Mouse (Mus musculus): ENCODE measurements around the gene Foxn3.
A peak's percentile ranks its signal among the peaks of the same experiment; 100 is the strongest.

Foxn3 gene

DNA sequence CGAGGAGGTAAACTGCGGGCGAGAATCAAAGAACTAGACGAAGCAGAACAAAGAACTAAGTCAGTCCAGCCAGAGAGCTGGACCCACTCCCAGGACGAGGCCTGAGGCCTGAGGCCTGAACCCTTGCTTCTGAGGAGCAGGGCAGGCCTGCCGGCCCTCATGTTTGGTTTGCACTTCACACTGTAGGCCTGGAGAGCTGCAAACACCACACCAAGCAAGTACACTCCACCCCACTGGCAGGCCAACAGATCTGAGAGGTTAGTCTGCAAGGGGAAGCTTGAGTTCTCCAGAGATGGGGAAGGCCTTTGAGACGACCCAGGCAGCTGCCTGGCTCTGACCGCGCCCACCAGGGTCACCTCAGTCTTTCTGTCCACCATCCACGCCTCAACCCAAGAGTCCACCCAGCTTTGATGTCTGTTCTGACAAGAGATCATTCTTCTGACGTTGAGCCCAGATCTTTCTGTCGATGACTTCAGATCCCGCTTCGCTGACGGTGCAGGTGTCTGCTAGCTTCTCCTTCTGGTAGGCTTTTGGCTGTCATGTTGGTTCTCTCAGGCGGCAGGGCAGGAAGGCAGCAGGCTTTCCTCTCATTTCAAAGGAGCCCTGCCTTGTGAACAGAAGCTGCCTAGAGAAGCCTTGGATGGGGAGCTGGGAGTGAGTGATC is 231.1 kb downstream of the Foxn3 start:
- no peak for DNase-seq (ENCODE audit: low read depth, low spot score)

- DNase-seq (ENCODE audit: low read depth, low spot score): no peak
These were observed 231.9 kb downstream of the Foxn3 start for GRCm38 (mm10) chr12:99331341-99331947.

DNA sequence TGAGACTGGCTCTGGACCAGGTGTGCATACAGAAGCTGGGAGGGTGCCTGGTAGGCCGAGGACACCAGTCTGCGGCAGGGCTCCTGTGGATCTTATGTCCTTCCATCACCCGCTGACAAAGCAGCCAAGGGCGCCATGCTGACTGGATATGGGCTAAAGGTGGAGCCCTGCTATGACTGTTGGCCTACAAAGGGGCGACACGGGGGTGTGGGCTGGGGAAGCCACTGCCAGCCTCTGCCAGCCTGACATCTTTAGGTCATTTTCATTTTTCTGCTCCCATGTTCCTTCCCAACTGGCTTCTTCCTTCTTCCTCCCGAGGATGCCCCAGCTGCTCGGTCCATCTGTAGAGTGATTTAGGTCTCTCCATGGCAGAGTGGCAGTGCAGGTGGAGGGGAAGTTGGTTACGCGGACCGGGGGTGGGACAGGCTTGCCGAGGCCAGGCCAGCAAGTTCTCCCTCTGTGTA is 232.5 kb downstream of the Foxn3 start:
- DNase-seq (ENCODE audit: low read depth, low spot score): no peak

- peak; percentile 56 for DNase-seq (ENCODE audit: low read depth, low spot score)
These were observed 233.8 kb downstream of the Foxn3 start for GRCm38 (mm10) chr12:99329301-99330257.

- no peak for DNase-seq (ENCODE audit: low read depth, low spot score)
These were observed 237.2 kb downstream of the Foxn3 start for GRCm38 (mm10) chr12:99326157-99326556.

DNA sequence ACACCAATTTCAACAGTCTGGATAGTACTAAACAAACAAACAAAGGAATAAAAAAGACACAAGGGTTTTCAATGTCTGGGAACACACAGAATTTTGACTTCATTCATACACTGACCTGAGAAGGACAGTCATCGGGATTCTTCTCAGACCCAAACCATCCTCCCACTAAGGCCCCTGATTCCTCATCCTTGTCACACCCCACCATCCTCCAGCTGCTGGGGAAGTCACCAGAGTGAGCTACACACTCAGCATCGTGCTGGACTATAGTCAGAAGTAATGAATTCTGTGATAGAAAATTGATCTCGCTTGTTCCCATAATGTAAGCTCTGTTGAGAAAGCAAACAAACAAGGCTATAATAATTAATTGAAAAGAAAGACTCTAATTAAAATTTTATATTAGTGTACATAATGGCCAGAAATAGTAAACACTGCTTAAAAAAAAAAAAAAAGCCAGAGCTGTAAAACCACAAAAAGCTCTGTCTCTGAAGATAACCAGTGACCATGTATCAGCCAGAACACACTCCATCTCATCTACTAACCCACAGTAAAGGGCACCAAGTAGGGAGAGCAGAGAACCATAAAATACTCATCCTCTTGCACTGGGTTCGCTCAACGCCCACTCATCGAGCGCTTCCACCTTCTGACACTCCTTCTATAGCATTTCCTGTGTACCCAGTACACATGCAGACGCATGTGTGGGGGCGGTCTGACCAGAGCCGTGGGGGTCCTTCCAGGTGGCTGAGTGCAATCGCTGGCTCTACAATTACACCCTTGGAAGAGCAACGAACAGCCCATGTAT is 241.6 kb downstream of the Foxn3 start:
- no peak for DNase-seq (ENCODE audit: low read depth, low spot score)

DNA sequence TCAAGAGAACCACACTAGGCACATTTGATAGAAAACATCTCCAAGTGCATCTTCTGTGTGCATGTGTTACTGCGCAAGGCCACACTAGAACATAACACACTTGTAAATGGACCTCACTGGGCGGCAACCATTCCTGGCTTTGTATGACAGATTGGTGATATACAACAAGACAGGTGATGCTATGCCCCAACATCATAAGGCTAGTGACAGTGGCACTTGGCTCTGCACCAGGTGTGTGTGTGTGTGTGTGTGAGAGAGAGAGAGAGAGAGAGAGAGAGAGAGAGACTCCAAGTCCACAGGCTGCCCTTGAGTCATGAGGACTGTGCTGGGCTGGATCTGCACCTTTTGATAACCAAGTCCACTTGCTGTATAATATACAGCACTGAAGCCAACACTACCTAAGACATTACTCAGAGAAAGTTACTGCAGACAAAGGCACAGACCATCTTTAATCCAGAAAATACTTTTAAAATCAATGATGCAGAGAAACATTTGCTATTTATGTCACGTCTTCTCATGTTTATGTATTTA is 242.4 kb downstream of the Foxn3 start:
- DNase-seq (ENCODE audit: low read depth, low spot score): no peak

DNA sequence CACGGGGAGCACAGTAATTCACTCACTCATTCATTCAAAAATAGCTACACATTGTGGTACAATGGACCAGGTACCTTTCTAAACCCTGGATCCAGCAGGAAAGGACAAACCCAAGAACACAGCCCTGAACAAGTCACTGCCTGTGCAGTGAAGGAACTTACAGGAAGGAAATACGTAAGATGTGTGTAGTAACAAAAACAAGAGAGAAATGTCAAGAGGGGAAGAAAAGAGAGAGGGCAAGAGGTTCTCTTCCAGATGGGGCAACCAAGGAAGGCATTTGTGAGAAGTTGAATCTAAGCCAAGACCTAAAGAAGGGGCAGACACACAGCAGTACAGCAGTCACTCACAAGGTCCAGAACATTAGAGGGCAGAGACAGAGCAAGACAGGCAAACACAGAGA is 243.5 kb downstream of the Foxn3 start:
- DNase-seq (ENCODE audit: low read depth, low spot score): no peak

DNA sequence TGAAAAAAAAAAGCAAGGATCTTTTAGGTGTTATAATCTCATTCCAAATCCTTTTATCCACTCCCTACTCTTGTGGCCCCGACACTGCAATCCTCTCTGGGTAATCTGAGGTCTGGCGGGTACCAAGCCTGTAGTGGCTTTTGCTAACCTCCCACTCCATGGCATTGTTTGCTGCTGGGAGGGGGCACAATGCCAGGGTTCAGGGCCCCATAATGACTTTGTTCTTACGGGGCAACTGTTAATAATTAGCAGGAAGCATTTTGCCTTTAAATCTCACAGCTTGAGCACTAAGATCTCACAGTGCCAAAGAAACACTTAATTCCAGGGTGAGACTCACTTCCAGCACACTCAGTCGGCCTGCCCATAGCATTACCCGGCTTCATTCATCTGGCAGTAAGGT is 244.2 kb downstream of the Foxn3 start:
- DNase-seq (ENCODE audit: low read depth, low spot score): no peak

DNA sequence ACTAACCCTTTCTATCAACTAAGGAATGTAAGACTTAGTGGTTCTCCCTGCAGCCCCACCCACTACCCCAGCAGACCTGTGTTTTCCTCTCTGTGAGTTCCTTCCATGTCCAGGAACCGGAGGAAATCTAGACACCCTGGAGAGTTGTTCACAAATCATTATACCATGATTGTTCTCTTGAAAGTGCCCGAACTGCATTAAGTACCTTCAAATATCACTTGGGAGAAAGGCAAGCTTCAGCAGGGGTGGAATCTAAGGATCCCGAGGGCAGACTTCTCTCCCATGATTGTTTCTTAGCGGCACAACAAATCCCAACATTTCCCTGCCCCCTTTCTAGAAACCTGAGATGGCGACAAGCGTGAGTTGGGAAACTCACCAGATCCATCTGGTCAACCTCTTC is 247.5 kb downstream of the Foxn3 start:
- DNase-seq (ENCODE audit: low read depth, low spot score): no peak

DNA sequence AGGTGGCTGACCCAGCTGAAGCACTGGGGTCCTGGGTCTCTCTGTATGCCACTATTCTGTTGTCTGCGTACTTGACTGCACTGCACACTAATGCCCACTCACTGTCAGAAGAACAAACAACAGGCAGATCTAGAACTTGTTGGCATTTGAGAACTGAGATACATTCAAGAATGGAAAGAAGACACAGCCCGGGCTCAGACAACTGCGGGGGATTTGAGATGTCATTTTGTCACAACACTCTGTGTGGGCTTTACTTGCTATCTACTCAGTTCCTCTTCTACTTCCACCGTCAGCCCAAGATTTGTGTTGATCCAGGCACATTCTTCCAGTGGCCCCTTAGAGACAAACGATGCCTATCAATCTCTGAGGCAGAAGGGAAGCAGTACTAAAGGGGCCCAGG is 248.6 kb downstream of the Foxn3 start:
- DNase-seq (ENCODE audit: low read depth, low spot score): no peak

DNA sequence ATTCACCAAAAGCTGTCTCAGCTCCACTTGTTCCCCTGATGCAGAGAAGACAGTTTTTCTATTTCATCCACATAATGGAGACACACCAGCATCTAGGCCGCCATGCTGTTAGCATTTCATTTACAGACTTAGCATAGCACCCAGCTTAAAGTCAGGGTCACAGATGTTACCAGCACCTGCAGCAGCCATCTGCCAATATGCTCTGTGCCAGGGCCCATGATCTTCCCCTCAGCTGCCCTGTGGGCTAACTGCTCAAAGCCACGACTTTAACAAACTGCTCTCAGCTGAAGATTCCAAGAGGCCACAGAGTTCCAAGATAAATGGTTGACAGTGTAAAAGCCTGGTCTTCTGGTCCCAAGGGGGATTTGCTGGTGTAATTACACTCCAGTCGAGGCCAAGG is 252.1 kb downstream of the Foxn3 start:
- no peak for DNase-seq (ENCODE audit: low read depth, low spot score)

DNA sequence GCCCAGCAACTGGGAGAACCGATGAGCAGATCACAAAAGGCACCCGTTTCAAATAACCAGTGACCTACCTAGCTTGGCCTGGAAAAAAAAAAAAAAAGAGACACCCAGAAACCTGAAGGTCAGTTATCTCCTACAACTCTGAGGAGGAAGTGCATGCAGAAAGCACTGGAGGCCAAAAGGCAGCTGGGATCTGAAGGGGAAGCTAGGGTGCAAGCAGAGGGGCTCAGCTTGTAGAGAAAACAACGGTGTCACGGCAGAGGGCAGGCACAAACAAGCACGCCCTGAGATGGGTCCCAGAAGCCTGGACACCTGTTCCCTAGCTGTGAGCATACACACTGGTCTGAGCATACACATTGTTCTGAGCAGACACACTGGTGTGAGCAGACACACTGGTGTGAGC is 253.4 kb downstream of the Foxn3 start:
- DNase-seq (ENCODE audit: low read depth, low spot score): no peak

- peak; percentile 60 for DNase-seq (ENCODE audit: low read depth, low spot score)
These were observed 254.8 kb downstream of the Foxn3 start for GRCm38 (mm10) chr12:99308541-99309089.

DNA sequence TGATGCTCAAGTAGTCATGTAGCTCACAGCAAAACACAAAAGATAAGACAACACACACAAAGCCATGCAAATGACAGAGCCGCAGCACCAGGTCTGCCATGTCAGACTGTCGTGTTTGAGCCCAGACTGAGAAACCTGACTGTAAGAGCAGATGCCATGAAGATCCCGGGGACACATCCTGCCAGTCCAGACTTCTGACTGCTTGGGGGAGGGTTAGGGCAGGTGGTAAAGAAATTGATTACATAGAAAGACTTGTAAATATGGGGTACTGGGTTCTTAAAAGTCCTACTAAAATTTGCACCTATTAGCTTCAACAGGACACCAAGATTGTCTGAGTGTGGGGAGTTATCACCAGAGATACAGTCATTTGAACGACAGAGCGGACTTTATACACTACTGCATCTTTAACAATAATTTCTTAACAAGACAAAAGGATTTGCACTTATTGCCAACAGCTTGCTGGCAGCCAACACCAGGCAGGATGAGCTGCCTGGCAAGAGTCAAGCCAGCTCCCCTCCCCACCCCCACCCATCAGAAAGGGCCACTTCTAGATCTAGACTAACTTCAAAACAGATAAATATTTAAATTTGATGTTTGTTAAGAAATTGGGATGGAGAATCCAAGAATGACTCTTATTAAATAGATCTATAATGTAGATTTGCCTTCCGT is 256.7 kb downstream of the Foxn3 start:
- no peak for DNase-seq (ENCODE audit: low read depth, low spot score)

DNA sequence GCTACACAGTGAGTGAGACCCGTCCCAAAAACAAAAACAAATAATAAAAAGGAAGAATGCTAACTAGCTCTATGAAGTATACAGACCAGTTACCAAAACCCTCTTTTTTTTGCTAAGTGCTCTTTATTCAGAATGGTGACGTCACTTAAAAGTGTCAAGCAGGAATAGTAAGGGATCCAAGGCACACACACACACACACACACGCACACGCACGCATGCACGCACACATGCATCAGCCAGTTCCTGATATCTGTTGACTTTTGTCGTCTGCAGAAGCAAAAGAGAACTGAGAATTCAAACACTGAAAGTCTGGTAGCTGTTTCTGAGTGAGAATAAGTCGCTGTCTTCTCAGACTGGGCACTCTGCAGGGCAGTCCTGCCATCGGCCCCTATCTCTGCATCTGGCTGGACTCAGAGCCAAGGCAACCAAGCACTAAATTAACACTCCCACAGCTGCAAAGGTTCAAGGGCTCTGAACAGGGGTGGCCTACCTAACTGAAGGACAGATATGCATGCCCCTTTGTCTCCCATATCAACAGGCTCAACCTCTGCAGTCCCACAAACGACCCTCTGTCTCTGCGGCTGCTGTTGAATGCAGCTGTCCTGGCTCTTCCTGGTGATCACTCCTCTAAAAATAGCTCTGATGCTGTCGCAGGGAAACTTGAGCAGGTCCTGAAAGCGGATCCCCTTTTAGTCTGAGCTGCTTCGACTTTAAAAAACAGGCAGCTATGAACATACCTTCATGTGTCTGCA is 257.4 kb downstream of the Foxn3 start:
- no peak for DNase-seq (ENCODE audit: low read depth, low spot score)

DNA sequence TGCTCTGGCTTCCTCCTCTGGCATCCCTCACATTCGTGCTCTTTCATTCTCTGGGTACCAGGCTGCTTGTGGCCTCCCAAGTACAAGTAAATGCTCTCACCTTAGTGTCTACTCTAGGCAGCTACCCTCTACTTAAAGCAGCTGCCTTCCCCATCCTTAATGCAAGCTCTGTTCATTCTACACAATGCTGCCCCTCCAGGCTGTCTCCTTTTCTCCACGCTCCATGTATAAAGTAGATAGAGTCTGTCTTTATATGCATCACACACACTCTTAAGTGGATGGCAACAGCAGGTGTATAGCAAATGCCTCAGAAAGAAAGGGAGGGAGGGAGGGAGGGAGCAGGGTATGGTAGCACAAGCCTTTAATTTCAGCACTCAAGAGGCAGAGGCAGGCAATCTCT is 258.1 kb downstream of the Foxn3 start:
- no peak for DNase-seq (ENCODE audit: low read depth, low spot score)

DNA sequence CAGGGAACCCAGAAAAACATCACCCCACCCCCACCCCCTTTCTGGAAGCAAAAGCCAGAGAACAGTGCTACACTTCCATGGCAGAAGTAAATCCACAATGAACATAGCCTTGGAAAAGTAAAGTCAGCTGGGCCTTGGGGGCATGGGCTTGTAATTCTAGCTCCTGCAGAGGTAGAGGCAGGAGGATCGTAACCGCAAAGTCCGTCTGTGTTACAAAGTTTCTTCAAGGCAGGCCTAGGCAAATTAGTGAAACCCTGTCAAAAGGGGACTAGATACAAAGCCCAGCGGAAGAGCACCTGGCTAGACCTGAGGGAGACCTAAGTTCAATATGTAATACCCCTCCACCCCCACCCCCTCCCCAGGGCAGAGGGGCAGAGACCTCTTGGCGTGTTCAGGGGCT is 259.3 kb downstream of the Foxn3 start:
- DNase-seq (ENCODE audit: low read depth, low spot score): no peak

DNA sequence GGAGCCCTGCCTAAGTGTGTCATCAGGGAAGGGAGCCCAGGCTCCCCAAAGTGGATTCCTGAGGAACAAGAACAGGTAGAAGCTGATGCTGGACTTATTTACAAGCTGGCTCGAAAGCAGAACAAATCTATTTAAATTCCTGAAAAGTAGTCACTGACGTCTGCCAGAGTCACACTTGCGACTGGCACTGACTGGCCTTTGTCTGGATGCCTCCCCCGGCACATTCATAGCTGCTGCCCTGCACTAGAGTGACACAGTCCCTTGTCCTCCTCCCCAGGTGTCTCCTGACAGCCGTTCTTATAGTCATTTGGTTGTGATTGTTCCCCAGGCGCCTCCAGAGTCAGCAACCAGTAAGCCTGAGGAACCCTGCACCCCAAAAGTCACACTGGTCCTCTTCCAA is 259.8 kb downstream of the Foxn3 start:
- no peak for DNase-seq (ENCODE audit: low read depth, low spot score)

DNA sequence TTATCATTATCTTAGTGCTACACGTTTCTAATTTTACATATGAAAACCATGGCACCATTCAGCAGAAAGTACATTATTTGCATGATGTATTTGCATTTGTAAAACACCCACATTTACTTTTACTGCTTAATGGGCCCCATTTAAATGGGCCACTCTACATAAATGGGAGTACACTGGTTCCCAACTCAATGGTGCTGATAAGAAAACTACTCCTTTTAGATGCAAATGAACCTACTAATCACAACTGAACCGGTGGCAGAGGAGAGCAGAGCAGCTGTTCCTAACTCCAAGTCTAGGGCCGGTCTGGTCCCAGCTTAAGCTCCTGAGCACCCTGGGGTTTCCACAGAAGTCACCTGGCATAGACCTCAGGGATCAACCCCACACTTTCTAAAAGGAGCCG is 263.5 kb downstream of the Foxn3 start:
- DNase-seq (ENCODE audit: low read depth, low spot score): no peak
